Mouse (Mus musculus) kidney, postnatal 0 days (tissue): ENCODE data around the gene Aldh1a3. TPM values are rescaled to one million over a fixed set of nuclear protein-coding genes. Genes with fewer than 3 reads are reported as not detected.

Experiments used
- ATAC-seq: fragments of 200-750 bp; cut with Nextera tagmentation; replicated peaks from 2 replicates; pipeline ENCODE4 v1.8.0; 2017; ENCODE audit warnings: low read depth, moderate number of reproducible peaks, moderate TSS enrichment, moderate library complexity; ENCODE audit not compliant: low FRiP score
- DNase-seq: peaks from one replicate; pipeline ENCODE4 v3.0.0-alpha.2; 2016; ENCODE audit warnings: low spot score
- H3K27ac ChIP-seq: fragments of 300-500 bp; sonication (generic); 2 replicates; pipeline ENCODE4 v1.5.1; 2014; ENCODE audit warnings: mild to moderate bottlenecking
- H3K27me3 ChIP-seq: fragments of 300-500 bp; sonication (generic); 2 replicates; pipeline ENCODE4 v1.6.1; 2014; ENCODE audit warnings: low read length, mixed read lengths; ENCODE audit not compliant: insufficient read depth
- H3K36me3 ChIP-seq: fragments of 300-500 bp; sonication (generic); 2 replicates; pipeline ENCODE4 v1.6.1; 2014; ENCODE audit warnings: low read length, mixed read lengths; ENCODE audit not compliant: insufficient read depth
- H3K4me1 ChIP-seq: fragments of 300-500 bp; sonication (generic); replicated peaks from 2 replicates; pipeline ENCODE4 v1.6.1; 2014; ENCODE audit warnings: antibody characterized with exemption, low read length, mixed read lengths; ENCODE audit not compliant: insufficient read depth
- H3K4me2 ChIP-seq: fragments of 300-500 bp; sonication (generic); 2 replicates; pipeline ENCODE4 v1.6.1; 2014; ENCODE audit warnings: mild to moderate bottlenecking, low read length, moderate library complexity, mixed read lengths
- H3K4me3 ChIP-seq: fragments of 300-500 bp; sonication (generic); replicated peaks from 2 replicates; pipeline ENCODE4 v1.5.1; 2014; ENCODE audit warnings: low read depth, low read length
- H3K9ac ChIP-seq: fragments of 300-500 bp; sonication (generic); 2 replicates; pipeline ENCODE4 v1.6.1; 2014; ENCODE audit warnings: low read depth, low read length
- H3K9me3 ChIP-seq: fragments of 300-500 bp; sonication (generic); replicated peaks from 2 replicates; pipeline ENCODE4 v1.6.1; 2016; ENCODE audit warnings: low read length, inconsistent platforms, mixed read lengths
- CTCF ChIP-seq: IDR thresholded peaks from 2 replicates; pipeline ENCODE4 v1.5.1; 2016; ENCODE audit warnings: antibody characterized with exemption, low read depth, mild to moderate bottlenecking, moderate library complexity
- WGBS: fragments of 180-500 bp; shearing (Covaris S2); extraction: QIAGEN DNeasy Blood & Tissue Kit; methylation state at CpG from one replicate; pipeline ENCODE4 v1.1.7; 2014; 5-methylcytosine and 5-hydroxymethylcytosine counted together
- polyA plus RNA-seq: library from polyadenylated mRNA; unstranded; fragments of >200 nt; fragmentation: Nextera tagmentation; extraction: Ambion mirVana; gene quantifications from 2 replicates; pipeline ENCODE4 v1.2.1, GENCODE M21; 2015

Aldh1a3 gene
- polyA plus RNA-seq, 1 experiment from 2014 or later: 47.0 TPM

DNA sequence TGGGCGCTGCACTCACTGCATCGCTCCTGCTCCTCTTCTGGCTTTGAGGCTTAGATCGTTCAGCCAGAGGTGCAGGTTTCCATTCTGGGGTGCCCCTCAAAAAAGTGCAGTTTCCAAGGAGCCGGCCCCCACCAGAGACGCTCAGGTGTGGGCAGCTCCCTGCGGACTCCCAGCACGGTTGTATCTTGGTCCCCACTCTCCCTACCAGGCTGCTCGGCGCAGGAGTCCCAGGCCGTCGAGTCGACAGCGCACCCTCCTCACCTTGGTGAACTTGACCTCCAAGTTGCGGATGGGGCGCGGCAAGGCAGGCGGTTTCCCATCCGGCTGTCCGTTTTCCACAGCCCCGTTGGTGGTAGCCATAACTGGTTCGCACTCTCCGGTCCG lies 272 bp downstream of the Aldh1a3 start:
- Histone ChIP-seq H3K4me3 (peak overlapping the region; percentile 59), H3K4me2 (peak overlapping the region; percentile 96), H3K4me1 (peaks cover 8% of the 10 kb centered on the region; the same call in 1 of the 2 replicates), H3K27ac (no peak overlapping the region), H3K9me3 (no peaks in the 10 kb centered on the region), H3K27me3 (peaks cover 11% of the 10 kb centered on the region), H3K9ac (peak overlapping the region; percentile 41), H3K36me3 (no peaks in the 10 kb centered on the region)
- TF ChIP-seq CTCF: no peak
- DNase-seq: no peak
- WGBS: 1% methylated on average over 23 of the region's 23 CpGs
- peak; percentile 48 for ATAC-seq

DNA sequence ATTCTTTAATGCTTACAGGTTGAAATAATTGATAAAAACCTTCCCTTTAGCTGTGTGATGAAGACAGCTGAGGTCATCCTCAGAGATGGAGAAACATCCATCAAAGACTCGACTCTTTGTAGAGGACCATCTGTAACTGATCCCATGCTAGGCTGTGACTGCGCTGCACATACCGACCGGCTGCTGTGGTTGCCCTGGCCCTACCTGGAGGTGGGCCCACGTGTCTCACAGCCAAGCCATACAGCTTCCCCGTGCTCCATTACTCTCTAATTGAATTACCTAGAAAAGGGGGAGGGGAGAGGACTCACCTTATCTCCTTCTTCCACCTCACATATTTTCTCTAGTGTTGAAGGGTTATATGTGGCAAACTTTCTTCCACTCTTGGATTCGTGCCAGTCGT lies 5.4 kb downstream of the Aldh1a3 start:
- no peak overlapping the region for H3K9ac ChIP-seq
- ATAC-seq: no peak
- no peaks in the 10 kb centered on the region for H3K9me3 ChIP-seq
- no peaks in the 10 kb centered on the region for H3K36me3 ChIP-seq
- peaks cover 11% of the 10 kb centered on the region; the same call in 1 of the 2 replicates for H3K27me3 ChIP-seq
- no peak for TF ChIP-seq CTCF
- no peak overlapping the region for H3K27ac ChIP-seq
- H3K4me3 ChIP-seq: no peak overlapping the region
- H3K4me1 ChIP-seq: peaks cover 1% of the 10 kb centered on the region; the same call in 1 of the 2 replicates
- WGBS: 68% methylated on average over 8 of the region's 8 CpGs
- no peak overlapping the region for H3K4me2 ChIP-seq
- DNase-seq: no peak

DNA sequence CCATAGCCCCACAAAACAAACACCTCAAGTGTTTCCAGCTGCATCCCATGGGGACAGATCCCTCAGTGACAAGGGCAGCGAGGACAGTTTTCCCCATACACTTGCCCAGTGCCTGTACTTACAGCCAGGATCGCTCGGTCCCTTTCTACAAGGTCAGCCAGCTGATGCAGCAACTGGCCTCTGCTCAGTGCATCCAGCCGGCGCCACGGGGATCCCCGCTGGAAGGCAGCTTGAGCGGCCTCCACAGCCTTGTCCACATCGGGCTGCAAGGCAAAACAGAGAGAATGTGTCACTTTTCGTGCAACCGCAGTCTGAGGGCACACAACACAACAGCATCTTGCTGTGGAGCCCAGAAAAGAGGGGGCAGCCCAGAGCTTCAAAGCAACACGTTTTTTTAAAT lies 8.3 kb downstream of the Aldh1a3 start:
- H3K9me3 ChIP-seq: no peaks in the 10 kb centered on the region
- no peak for TF ChIP-seq CTCF
- 57% methylated on average over 12 of the region's 12 CpGs for WGBS
- H3K4me1 ChIP-seq: no peaks in the 10 kb centered on the region
- no peak for ATAC-seq
- H3K27ac ChIP-seq: no peak overlapping the region
- no peak overlapping the region for H3K4me2 ChIP-seq
- H3K27me3 ChIP-seq: no peaks in the 10 kb centered on the region
- DNase-seq: no peak
- no peak overlapping the region for H3K9ac ChIP-seq
- no peaks in the 10 kb centered on the region for H3K36me3 ChIP-seq
- H3K4me3 ChIP-seq: no peak overlapping the region

DNA sequence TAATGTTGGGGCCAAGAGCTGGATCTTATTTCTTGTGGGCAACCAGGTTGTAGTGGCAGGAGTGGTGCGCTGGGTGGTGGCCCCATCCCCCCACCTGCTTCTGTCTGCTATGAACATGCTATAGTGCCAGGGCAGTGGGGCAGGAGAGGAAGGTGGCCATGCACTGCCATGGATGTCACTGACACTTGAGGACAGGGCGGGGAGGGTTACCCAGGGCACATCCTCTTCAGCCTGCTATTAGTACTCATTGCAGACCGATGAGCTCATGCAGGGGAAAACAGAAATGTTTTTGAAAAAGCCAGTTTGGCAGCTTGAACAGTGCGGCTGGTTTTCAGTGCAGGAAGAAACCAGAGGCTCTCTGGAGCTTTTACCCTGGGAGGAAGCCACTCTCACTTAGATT lies 10.5 kb downstream of the Aldh1a3 start:
- H3K4me2 ChIP-seq: no peak overlapping the region
- no peak overlapping the region for H3K27ac ChIP-seq
- DNase-seq: no peak
- no peaks in the 10 kb centered on the region for H3K27me3 ChIP-seq
- H3K4me3 ChIP-seq: no peak overlapping the region
- H3K9me3 ChIP-seq: no peaks in the 10 kb centered on the region
- no peaks in the 10 kb centered on the region for H3K4me1 ChIP-seq
- TF ChIP-seq CTCF: no peak
- no peaks in the 10 kb centered on the region for H3K36me3 ChIP-seq
- H3K9ac ChIP-seq: no peak overlapping the region
- whole genome bisulfite sequencing: 78% methylated on average over 4 of the region's 4 CpGs
- ATAC-seq: no peak

DNA sequence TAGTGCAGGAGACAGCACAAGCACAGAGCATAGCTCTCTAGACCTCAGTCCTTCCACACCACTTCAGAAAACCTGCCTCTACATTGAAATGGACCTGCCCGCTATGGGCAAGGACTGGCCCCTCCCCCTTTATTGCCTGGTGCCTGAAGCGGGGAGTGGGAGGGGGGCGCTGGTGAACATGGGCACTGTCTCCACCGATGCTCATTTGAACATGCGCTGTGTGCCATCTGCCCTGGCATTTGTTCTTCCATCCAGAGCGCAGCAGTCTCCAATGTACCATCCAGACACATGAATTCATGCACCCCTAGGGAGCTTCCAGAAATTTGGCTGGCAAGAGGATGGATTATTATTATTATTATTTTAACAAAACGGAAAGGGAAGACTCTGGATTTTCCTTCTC lies 14.2 kb downstream of the Aldh1a3 start:
- Histone ChIP-seq H3K9me3 (no peaks in the 10 kb centered on the region), H3K36me3 (no peaks in the 10 kb centered on the region), H3K4me3 (no peak overlapping the region), H3K9ac (no peak overlapping the region), H3K27me3 (no peaks in the 10 kb centered on the region), H3K4me2 (no peak overlapping the region), H3K27ac (no peak overlapping the region), H3K4me1 (no peaks in the 10 kb centered on the region)
- WGBS: 77% methylated on average over 7 of the region's 7 CpGs
- ATAC-seq (no peak), DNase-seq (no peak)
- TF ChIP-seq CTCF: no peak

DNA sequence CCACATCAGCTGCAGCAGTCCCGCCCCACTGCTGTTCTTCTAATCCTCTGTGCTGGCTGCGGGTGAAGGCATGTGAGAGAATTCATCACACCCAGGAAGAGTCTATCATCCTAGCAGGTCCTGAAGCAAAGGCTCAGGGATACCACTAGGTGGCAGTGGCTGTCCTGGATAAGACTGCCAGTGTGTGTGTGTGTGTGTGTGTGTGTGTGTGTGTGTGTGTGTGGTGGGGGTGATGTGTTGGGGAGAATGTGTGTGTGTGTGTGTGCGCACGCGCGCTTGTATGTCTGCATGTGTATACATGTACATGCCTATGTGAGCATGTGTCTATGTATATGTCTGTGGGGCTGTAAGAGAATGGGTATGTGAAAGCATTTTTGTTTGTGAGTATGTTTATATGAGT lies 17.9 kb downstream of the Aldh1a3 start:
- Histone ChIP-seq H3K36me3 (no peaks in the 10 kb centered on the region), H3K9ac (no peak overlapping the region), H3K4me1 (no peaks in the 10 kb centered on the region), H3K4me3 (no peak overlapping the region), H3K27me3 (no peaks in the 10 kb centered on the region), H3K4me2 (no peak overlapping the region), H3K9me3 (no peaks in the 10 kb centered on the region), H3K27ac (no peak overlapping the region)
- peak; percentile 92 for TF ChIP-seq CTCF
- peak; percentile 82 for DNase-seq
- 68% methylated on average over 6 of the region's 6 CpGs for WGBS
- peak; percentile 52; the same call in 1 of the 2 replicates for ATAC-seq

DNA sequence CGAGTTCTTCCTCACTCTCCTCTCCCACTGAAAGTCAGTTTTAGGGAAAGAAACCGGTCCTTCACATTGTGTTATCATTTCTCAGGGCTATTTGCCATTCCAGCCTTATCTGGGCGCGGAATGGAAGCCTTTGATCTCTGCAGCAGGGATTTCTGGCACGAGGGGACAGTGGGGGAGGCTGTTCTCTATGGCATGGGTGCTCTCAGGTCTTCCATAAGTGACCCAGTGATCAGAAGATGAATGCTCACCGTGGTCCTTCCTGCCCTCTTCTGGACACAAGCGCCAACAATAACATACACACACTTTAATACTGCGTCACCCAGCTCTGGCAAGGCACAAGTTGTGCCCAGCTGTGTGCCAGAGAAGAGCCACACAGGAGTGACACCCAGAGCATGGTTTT lies 20.3 kb downstream of the Aldh1a3 start:
- 71% methylated on average over 8 of the region's 8 CpGs for WGBS

More for the DNA sequence above, 20.3 kb downstream of the Aldh1a3 start:
- no peak overlapping the region for H3K27ac ChIP-seq
- H3K36me3 ChIP-seq: no peaks in the 10 kb centered on the region
- no peaks in the 10 kb centered on the region for H3K27me3 ChIP-seq
- H3K4me3 ChIP-seq: no peak overlapping the region
- H3K9ac ChIP-seq: no peak overlapping the region
- DNase-seq (no peak), ATAC-seq (no peak)
- TF ChIP-seq CTCF: no peak
- H3K9me3 ChIP-seq: no peaks in the 10 kb centered on the region
- no peak overlapping the region for H3K4me2 ChIP-seq
- H3K4me1 ChIP-seq: no peaks in the 10 kb centered on the region
